Mouse (Mus musculus) yolk sac, embryonic 10.5 days (tissue): ENCODE results near the gene Ugt1a5.
A peak's percentile ranks its signal among the peaks of the same experiment; 100 is the strongest.
"Not testable (repeated sequence)": the region's sequence is repeated elsewhere in the genome, so short reads cannot be mapped to it uniquely, and the experiment has no call there.

Source experiments
- DNase-seq: peaks from one replicate; pipeline ENCODE4 v3.0.0-alpha.2; 2017; ENCODE audit warnings: low spot score

The Ugt1a5 gene

GRCm38 (mm10) chr1:88165711-88166110, at the start of gene Ugt1a5:
Ugt1a5 (plus strand) TSS chr1:88166012.
- no peak for DNase-seq

DNA sequence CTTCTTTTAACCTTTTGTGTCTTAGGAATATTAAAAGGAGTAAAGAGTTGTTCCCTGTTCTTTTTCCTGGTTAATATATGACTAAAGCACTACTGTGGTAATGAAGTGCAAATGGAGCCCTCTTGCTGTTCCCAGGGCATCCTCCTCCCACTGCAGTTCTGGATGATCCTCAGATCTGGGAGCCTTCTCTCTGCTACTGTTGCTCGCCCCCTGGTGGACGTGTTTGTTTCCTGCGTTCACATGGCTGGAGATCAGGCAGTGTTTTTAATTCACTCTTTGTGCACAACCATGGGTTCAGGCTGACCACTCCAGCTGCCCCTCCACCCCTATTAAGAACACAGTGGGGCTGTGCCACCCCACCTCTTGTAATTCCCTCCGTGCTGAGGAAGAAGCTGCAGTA, 45.3 kb upstream of the Ugt1a5 start:
- DNase-seq = not testable (repeated sequence)

DNA sequence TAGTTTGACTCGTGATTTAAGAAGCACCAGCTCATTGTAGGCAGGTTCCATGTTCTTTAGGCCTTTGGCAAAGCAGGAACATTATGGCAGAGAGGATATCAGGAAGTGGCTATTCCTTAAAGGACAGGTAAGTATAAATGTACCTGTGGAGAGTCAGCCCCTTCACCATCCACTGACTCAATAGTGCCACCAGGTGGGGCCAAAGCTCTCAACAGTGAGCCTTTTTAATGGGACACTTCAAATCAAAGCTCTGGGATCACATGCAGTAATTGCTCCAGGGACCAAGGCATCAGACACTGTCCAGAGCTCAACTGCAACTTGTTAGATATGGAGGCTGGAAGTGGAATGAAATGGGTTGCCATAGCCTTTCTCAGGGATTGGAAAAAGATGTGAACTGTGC, 44.3 kb upstream of the Ugt1a5 start:
- not testable (repeated sequence) for DNase-seq

GRCm38 (mm10) chr1:88125827-88126360, 39.9 kb upstream of the Ugt1a5 start:
- not testable (repeated sequence) for DNase-seq

DNA sequence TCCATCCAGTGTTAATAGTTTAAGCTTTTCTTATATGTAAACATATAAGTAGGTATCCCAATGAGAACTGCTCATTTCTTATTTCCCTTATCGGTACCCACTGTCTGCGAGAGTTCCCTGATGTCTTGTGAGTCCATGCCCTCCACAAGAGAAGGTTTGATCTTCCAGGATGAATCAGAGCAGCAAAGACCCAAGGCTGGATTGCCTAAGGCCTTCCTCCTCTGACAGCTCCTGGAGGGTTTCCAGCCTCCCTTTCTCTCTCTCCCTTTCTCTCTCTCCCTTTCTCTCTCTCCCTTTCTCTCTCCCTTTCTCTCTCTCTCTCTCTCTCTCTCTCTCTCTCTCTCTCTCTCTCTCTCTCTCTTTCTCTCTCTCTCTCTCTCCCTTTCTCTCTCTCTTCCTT, 36.7 kb upstream of the Ugt1a5 start:
- DNase-seq = not testable (repeated sequence)

DNA sequence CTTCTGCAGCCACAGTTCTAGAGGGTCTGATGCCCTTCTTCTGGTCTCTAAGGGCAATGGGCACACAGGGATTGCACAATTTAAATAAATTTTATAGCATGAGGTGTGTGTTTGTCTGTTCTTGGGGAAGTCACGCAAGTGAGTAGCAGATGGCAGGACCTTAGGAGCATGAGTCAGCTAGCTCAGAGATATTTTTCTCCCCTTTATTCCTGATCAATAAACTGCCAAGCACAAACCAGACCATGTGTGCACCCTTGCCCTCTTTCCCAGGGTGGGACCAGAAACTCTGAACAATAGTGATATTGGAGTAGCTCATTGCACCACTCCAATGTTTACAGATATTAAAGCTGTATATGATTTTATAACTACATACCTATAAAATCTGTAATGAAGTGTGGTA, 35.6 kb upstream of the Ugt1a5 start:
- DNase-seq = not testable (repeated sequence)

- no peak for DNase-seq
Observed at GRCm38 (mm10) chr1:88133908-88134456, 31.8 kb upstream of the Ugt1a5 start.

GRCm38 (mm10) chr1:88134457-88135011, 31.3 kb upstream of the Ugt1a5 start, which contains the start of gene Ugt1a6a:
Ugt1a6a (plus strand) TSS chr1:88134809.
- DNase-seq = not testable (repeated sequence)

- not testable (repeated sequence) for DNase-seq
Observed at GRCm38 (mm10) chr1:88135229-88135904, 30.4 kb upstream of the Ugt1a5 start.

DNA sequence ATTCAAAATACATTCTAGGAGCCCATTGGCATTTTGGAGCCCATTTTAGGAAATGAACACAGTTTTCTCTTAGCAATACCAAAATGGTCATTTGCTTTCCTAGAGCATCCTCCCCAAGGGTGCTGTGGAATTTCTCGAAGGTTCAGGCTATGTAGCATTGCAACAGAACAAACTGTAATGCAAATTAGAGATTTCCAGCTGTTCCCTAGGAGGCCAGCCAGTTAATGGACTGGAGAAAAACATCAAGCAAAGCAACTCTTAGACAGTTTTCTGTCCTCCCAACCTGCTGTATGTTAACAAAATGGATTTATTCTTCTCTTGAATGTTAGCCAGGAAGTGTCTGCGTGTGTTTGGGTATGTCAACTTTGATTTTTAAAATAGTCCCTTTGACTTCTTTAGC, 29.2 kb upstream of the Ugt1a5 start:
- no peak for DNase-seq

GRCm38 (mm10) chr1:88137264-88137663, 28.5 kb upstream of the Ugt1a5 start:
- DNase-seq = peak; percentile 56

- DNase-seq = no peak
Observed at GRCm38 (mm10) chr1:88138145-88138544, 27.7 kb upstream of the Ugt1a5 start.

DNA sequence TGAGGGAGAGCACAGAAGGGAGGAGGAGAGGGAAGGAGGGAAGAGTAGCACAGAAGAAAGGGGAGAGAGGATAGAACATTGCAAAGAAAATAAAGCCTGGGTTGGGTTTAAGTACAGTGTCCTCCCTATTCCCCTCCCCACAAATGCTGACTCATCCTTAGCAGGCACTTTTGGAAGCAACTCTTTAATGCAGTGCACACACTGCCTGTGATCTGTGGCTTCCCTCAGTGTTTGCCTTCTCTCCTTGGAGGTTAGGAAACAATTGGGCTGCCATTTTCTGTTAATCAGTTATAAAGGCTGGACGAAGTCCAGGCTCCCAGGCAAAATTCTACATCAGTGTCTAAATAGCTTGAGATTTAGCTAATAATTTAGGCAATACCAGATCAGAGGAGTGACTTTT, 25.3 kb upstream of the Ugt1a5 start:
- DNase-seq = peak; percentile 47

- DNase-seq = not testable (repeated sequence)
Observed at GRCm38 (mm10) chr1:88143966-88144675, 21.7 kb upstream of the Ugt1a5 start.

DNA sequence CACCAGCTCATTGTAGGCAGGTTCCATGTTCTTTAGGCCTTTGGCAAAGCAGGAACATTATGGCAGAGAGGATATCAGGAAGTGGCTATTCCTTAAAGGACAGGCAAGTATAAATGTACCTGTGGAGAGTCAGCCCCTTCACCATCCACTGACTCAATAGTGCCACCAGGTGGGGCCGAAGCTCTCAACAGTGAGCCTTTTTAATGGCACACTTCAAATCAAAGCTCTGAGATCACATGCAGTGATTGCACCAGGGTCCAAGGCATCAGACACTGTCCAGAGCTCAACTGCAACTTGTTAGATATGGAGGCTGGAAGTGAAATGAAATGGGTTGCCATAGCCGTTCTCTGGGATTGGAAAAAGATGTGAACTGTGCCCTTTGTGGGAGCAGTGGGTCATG, 20.5 kb upstream of the Ugt1a5 start:
- not testable (repeated sequence) for DNase-seq

DNA sequence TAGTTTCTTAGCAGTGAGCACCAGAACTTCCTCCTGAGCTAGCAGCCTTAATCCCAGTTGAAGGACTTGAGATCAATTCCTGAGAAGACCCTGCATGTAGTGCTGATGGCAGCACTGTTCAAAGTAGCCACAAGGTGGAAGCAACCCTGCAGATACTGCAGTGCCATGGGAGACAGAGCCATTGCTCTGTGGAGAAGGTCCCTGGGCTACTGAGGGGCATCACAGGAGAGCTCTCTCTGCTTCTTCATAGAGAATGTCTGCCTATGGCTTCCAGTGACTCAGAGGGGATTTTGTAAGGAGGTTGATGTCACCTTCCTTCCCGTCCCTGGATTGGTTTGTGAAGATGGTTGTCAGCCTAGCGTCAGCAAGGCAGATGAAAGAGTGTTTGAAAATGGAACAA, 15.7 kb upstream of the Ugt1a5 start:
- not testable (repeated sequence) for DNase-seq

- no peak for DNase-seq
Observed at GRCm38 (mm10) chr1:88158430-88158829, 7.4 kb upstream of the Ugt1a5 start.

DNA sequence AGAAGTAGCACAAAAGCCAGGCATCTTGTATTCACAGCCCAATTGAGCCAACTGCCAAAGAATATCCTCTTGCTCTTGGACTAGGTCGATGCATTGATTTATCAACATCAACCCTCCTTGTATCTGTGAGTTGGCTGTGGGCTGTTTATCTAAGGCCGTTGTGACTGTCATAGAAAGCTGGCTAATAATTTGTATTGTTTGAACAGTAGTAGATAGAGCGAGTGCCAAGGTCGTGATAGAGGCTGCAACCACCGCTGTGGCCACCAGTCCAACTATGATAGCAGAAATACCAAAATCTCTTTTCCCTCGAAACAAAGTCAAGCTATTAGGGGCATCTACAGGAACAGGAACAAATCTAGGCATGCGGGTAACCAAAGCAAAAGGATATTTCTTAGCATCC, 6.4 kb downstream of the Ugt1a5 start:
- not testable (repeated sequence) for DNase-seq

DNA sequence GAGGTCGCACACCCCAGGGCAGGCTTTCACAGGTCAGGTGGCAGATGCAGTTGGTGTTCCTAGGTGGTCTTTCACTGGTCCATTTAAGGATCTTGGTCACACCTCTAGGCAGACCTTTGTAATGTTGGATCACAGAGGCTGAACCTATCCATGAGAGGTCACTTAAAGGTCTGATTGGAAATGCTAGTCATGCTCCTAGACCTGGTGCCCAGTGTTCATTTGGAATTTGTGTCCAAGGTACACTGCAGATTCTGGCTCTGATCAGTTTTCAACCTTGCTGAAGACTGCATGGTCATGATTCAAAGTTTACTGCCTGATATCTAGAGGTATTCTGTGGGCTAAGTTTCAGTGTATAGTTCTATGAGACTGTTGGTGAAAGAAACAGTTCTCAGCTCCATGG, 13.8 kb downstream of the Ugt1a5 start:
- no peak for DNase-seq

DNA sequence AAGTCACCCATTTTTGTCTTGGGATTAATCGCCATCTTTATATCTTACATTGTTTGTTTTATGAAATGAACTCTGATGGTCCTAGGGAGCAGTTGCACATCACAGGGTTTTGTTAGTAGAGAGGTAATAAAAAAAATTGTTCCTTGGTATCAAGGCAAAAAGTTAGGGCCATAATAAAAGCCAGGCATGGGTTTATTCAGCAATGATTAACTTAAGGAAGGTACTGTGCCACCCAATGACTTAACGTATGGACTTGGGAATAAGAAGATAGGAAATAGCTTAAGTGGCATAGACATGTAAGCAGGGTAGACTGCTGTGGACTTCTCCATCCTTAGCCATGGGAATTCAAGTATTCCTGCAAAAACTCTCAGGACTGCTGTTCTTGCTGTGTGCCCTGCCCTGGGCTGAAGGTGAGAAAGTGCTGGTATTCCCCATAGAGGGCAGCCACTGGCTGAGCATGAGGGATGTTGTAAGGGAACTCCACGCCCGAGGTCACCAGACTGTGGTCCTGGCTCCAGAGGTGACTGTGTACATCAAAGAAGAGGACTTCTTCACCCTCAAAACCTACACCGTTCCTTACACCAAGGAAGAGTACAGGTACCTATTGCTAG, 20.6 kb downstream of the Ugt1a5 start:
- no peak for DNase-seq

- DNase-seq = no peak
Observed at GRCm38 (mm10) chr1:88192136-88192535, 26.3 kb downstream of the Ugt1a5 start.

DNA sequence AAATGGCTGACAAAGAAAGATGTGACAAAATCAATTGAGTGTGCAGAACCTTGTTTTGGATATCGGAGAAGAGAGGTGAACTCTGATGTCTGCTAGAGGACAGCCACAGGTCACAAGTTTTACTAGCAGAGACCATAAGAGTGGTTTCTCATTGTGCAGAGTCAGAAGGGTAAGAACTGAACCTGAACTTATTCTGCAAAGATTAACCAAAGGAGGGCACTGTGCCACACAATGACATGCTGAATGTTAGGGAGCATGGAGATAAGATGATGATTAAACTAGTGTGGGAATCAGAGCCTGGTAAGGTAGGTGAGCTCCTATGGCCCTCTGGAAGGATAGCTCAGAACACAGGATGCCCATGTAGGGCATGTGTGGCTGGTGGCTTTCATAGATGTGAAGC, 29.9 kb downstream of the Ugt1a5 start:
- no peak for DNase-seq
